1 mouse cellular context compared by ENCODE assay signal in the genomic region with DNA sequence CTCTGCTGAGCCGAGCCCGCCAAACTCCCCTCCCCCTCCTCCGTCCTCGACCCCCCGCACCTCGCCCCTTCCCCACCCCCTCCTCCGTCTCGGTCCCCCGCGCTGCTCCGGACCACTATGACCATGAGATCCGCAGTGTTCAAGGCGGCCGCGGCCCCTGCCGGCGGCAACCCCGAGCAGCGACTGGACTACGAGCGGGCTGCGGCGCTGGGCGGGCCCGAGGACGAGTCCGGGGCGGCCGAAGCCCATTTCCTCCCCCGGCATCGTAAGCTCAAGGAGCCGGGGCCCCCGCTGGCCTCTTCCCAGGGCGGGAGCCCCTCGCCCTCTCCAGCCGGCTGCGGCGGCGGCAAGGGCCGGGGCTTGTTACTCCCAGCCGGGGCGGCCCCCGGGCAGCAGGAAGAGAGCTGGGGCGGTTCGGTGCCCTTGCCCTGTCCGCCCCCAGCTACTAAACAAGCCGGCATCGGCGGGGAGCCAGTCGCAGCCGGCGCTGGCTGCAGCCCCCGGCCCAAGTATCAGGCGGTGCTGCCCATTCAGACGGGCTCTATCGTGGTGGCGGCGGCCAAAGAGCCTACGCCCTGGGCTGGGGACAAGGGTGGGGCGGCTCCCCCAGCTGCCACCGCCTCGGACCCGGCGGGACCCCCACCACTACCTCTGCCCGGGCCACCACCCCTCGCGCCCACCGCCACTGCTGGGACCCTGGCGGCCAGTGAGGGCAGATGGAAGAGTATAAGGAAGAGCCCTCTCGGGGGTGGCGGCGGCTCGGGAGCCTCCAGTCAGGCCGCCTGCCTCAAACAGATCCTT.
TF ChIP-seq lines count a peak whose summit lies in the region.

No protein-coding gene starts in this region.

TF ChIP-seq in C2C12, 6 proteins besides CTCF, POLR2A, EP300 and RAD21:
- TF ChIP-seq USF1 (IDR thresholded peaks at IDR 0.05; ENCODE audit: low read depth) (no peak), MYOD1 (IDR thresholded peaks at IDR 0.05; ENCODE audit: control insufficient read depth, insufficient read length, low read depth) (no peak), FOSL1 (IDR thresholded peaks at IDR 0.05; ENCODE audit: insufficient read depth, low read length, poor library complexity, severe bottlenecking) (no peak), MAX (IDR thresholded peaks at IDR 0.05) (no peak), CEBPB (IDR thresholded peaks at IDR 0.05; ENCODE audit: low read depth) (no peak), MYOG (IDR thresholded peaks at IDR 0.05; ENCODE audit: control insufficient read depth, extremely low read depth, insufficient read length) (no peak)
